ENCODE assay signal across 17 mouse cellular contexts in genomic region chr14:79294950-79295349, GRCm38 (mm10). TPM values are rescaled to one million over a fixed set of nuclear protein-coding genes. Genes with fewer than 3 reads are reported as not detected.
A peak's percentile ranks its signal among the peaks of the same experiment; 100 is the strongest.
DNase-seq lines count a peak whose midpoint lies in the region; ATAC-seq and TF ChIP-seq lines count a peak whose summit lies in the region.
"Had no signal": no experiment of that assay in that cellular context is flagged by ENCODE, and none has a peak within 500 bp of the region (broad histone marks: within the 10 kb centered on the region; RNA-seq: fewer than 3 reads in every experiment).

No protein-coding gene starts in this region.

- no peaks in the 10 kb centered on the region for H3K79me2 ChIP-seq in MEL (ENCODE audit: control insufficient read depth, insufficient read depth, low read length, poor library complexity)

- peaks cover 51% of the 10 kb centered on the region for H3K4me1 ChIP-seq in heart, embryonic 12.5 days (replicated peaks)
- H3K4me1 ChIP-seq in MEL (ENCODE audit: control insufficient read depth in 1 of 2, insufficient read depth in 2 of 2, low read length in 2 of 2) = peaks cover 14 to 41% of the 10 kb centered on the region in 2 experiments
- H3K4me1 ChIP-seq in erythroblast, embryonic 14.5 days (ENCODE audit: control insufficient read depth) = peaks cover 92% of the 10 kb centered on the region
- peaks cover 87% of the 10 kb centered on the region for H3K4me1 ChIP-seq in liver, embryonic 15.5 days (replicated peaks)

- H3K27me3 ChIP-seq in heart, embryonic 12.5 days (replicated peaks) = peaks cover 19% of the 10 kb centered on the region
- H3K27me3 ChIP-seq in MEL (ENCODE audit: control insufficient read depth in 1 of 2, insufficient read depth in 2 of 2, low read length in 2 of 2) = no peaks in the 10 kb centered on the region
- peaks cover 4% of the 10 kb centered on the region; the same call in 1 of the 2 replicates for H3K27me3 ChIP-seq in erythroblast, embryonic 14.5 days (ENCODE audit: control insufficient read depth)
- H3K27me3 ChIP-seq in liver, embryonic 15.5 days = no peaks in the 10 kb centered on the region
- H3K27me3 ChIP-seq: limb, embryonic 15.5 days had no signal

- peak; percentile 20 to 23; a peak in 1 of 4 replicates for TF ChIP-seq EP300 in MEL (IDR thresholded peaks at IDR 0.05; ENCODE audit: low read depth in 1 of 2, low read length in 2 of 2)

- no peaks in the 10 kb centered on the region for H3K9me3 ChIP-seq in heart, embryonic 12.5 days (replicated peaks)
- H3K9me3 ChIP-seq in MEL (replicated peaks; ENCODE audit: insufficient read depth, low read length) = no peaks in the 10 kb centered on the region
- H3K9me3 ChIP-seq in erythroblast, embryonic 14.5 days (ENCODE audit: control insufficient read depth, low read length) = no peaks in the 10 kb centered on the region
- no peaks in the 10 kb centered on the region for H3K9me3 ChIP-seq in liver, embryonic 15.5 days (replicated peaks)
- H3K9me3 ChIP-seq: limb, embryonic 15.5 days; neural tube, embryonic 12.5 days had no signal

- WGBS in heart, embryonic 12.5 days = 65% methylated on average over 5 of the region's 5 CpGs
- WGBS in liver, embryonic 15.5 days (ENCODE audit: insufficient replicate concordance) = 27% methylated on average over 5 of the region's 5 CpGs

- no peaks in the 10 kb centered on the region for H3K36me3 ChIP-seq in heart, embryonic 12.5 days
- H3K36me3 ChIP-seq in MEL (ENCODE audit: control insufficient read depth in 1 of 2, insufficient read depth in 2 of 2, low read length in 2 of 2) = peaks cover 0 to 28% of the 10 kb centered on the region in 2 experiments; a peak in 2 of 4 replicates
- peaks cover 99% of the 10 kb centered on the region for H3K36me3 ChIP-seq in erythroblast, embryonic 14.5 days (ENCODE audit: control insufficient read depth)
- peaks cover 73% of the 10 kb centered on the region for H3K36me3 ChIP-seq in liver, embryonic 15.5 days (replicated peaks)
- H3K36me3 ChIP-seq: limb, embryonic 15.5 days; neural tube, embryonic 12.5 days had no signal

- no peak overlapping the region for H3K4me2 ChIP-seq in heart, embryonic 12.5 days
- H3K4me2 ChIP-seq in liver, embryonic 15.5 days = peak overlapping the region; percentile 76
- H3K4me2 ChIP-seq: limb, embryonic 15.5 days; neural tube, embryonic 12.5 days had no signal

- peak; percentile 75; the same call in 1 of the 2 replicates for ATAC-seq in heart, embryonic 12.5 days (ENCODE audit: insufficient number of reproducible peaks, low FRiP score)
- peak; percentile 92 for ATAC-seq in liver, embryonic 15.5 days (ENCODE audit: insufficient read depth)
- ATAC-seq in cerebellum, adult (ENCODE audit: insufficient number of reproducible peaks, low FRiP score, low TSS enrichment) = no peak
- ATAC-seq: hindbrain, postnatal 0 days; midbrain, embryonic 16.5 days had no signal

- no peak overlapping the region for H3K4me3 ChIP-seq in heart, embryonic 12.5 days
- H3K4me3 ChIP-seq in MEL (ENCODE audit: control insufficient read depth in 1 of 2, insufficient read depth in 1 of 2, low read depth in 2 of 2, low read length in 2 of 2) = peak overlapping the region; percentile 26 to 47
- H3K4me3 ChIP-seq in erythroblast, embryonic 14.5 days (replicated peaks) = peak overlapping the region; percentile 74
- H3K4me3 ChIP-seq in liver, embryonic 15.5 days (replicated peaks) = peak overlapping the region; percentile 81
- H3K4me3 ChIP-seq: limb, embryonic 15.5 days; neural tube, embryonic 12.5 days had no signal

- TF ChIP-seq POLR2A in MEL (IDR thresholded peaks at IDR 0.05; ENCODE audit: control insufficient read depth in 1 of 2, insufficient read depth in 1 of 2, low read depth in 1 of 2, low read length in 2 of 2, poor library complexity in 1 of 2) = no peak

- no peak for DNase-seq in heart, postnatal 25 days (ENCODE audit: low spot score)
- peak; percentile 43 for DNase-seq in MEL (ENCODE audit: low read depth, low spot score)
- no peak for DNase-seq in cerebellum, adult 18-20 months
- DNase-seq in kidney, postnatal 10 days = no peak
- DNase-seq: cerebellum, postnatal 14 days; gastrocnemius, postnatal 10 days; heart, postnatal 36 days; right cerebral cortex, postnatal 4 days had no signal

- H3K9ac ChIP-seq in heart, embryonic 12.5 days = no peak overlapping the region
- H3K9ac ChIP-seq in MEL (ENCODE audit: control insufficient read depth, low read depth, low read length, poor library complexity, severe bottlenecking) = peak overlapping the region; percentile 19
- H3K9ac ChIP-seq in liver, embryonic 15.5 days = peak overlapping the region; percentile 55
- H3K9ac ChIP-seq: limb, embryonic 15.5 days; neural tube, embryonic 12.5 days had no signal

- intact Hi-C loops in heart, postnatal 25 days (cut with DNase I) = no loop called here

- H3K27ac ChIP-seq in heart, embryonic 12.5 days (ENCODE audit: poor library complexity, severe bottlenecking) = no peak overlapping the region
- H3K27ac ChIP-seq in MEL (ENCODE audit: control insufficient read depth, low read depth, low read length) = no peak overlapping the region
- peak overlapping the region; percentile 89 for H3K27ac ChIP-seq in liver, embryonic 15.5 days (replicated peaks)
- H3K27ac ChIP-seq: hindbrain, postnatal 0 days; kidney, postnatal 0 days; limb, embryonic 15.5 days; neural tube, embryonic 12.5 days had no signal

- TF ChIP-seq RAD21 in MEL (IDR thresholded peaks at IDR 0.05; ENCODE audit: low read depth, low read length) = no peak

- no peak for TF ChIP-seq CTCF in MEL (IDR thresholded peaks at IDR 0.05 in 2 of 3, conservative IDR thresholded peaks at IDR 0.05 in 1 of 3; ENCODE audit: control insufficient read depth in 1 of 3, insufficient read depth in 1 of 3, low read depth in 2 of 3, low read length in 3 of 3, poor library complexity in 1 of 3, severe bottlenecking in 1 of 3)

TF ChIP-seq in MEL, 35 proteins besides CTCF, POLR2A, EP300 and RAD21:
- TF ChIP-seq TBP (IDR thresholded peaks at IDR 0.05; ENCODE audit: low read depth, low read length) = no peak
- no peak for TF ChIP-seq POLR2AphosphoS5 (IDR thresholded peaks at IDR 0.05; ENCODE audit: borderline replicate concordance, low read depth, low read length)
- 0 out of 2 replicates have a peak, but pooled peaks have one; percentile 23 for TF ChIP-seq TAL1 (IDR thresholded peaks at IDR 0.05; ENCODE audit: low read length)
- no peak for TF ChIP-seq ELF1 (IDR thresholded peaks at IDR 0.05; ENCODE audit: low read depth, low read length)
- TF ChIP-seq TCF12 (IDR thresholded peaks at IDR 0.05; ENCODE audit: low read depth, low read length) = 0 out of 2 replicates have a peak, but pooled peaks have one; percentile 18
- TF ChIP-seq ETS1 (IDR thresholded peaks at IDR 0.05; ENCODE audit: low read depth, low read length) = 0 out of 2 replicates have a peak, but pooled peaks have one; percentile 10
- no peak for TF ChIP-seq CHD1 (IDR thresholded peaks at IDR 0.05; ENCODE audit: low read depth, low read length)

RNA-seq across cellular contexts. Expression of gene Rgcc, which starts 6.5 kb away (rescaled TPM):
- 9.3 and 11.6 TPM in 2 replicates for polyA plus RNA-seq in heart, embryonic 12.5 days (2016; fragmentation: Nextera tagmentation; extraction: Ambion mirVana)
- total RNA-seq in heart, postnatal 25 days (2021) = 10 to 100 TPM; 37.9 to 54.5 TPM
- total RNA-seq in MEL (2012; rRNA removed) = 0.85 and 1.2 TPM in 2 replicates
- polyA plus RNA-seq in MEL (2012; ENCODE audit: insufficient read depth in 1 of 2, insufficient read length in 2 of 2, low read depth in 1 of 2, low replicate concordance in 2 of 2, missing spikeins in 1 of 2) = 1 to 10 TPM in 1 of 2 experiments, not detected in 1; 1.8 TPM
- 77.8 and 94.4 TPM in 2 replicates for polyA plus RNA-seq in erythroblast, embryonic 14.5 days (2012)
- polyA plus RNA-seq in liver, embryonic 15.5 days (2015; fragmentation: Nextera tagmentation; extraction: Ambion mirVana) = 291 and 294 TPM in 2 replicates

RNA-seq across cellular contexts. Expression of gene Zfp957, which starts 47.8 kb away (rescaled TPM):
- polyA plus RNA-seq in heart, embryonic 12.5 days (2016; fragmentation: Nextera tagmentation; extraction: Ambion mirVana) = not detected in 2 replicates
- total RNA-seq in heart, postnatal 25 days (2021) = not detected
- total RNA-seq in MEL (2012; rRNA removed) = not detected in 2 replicates
- polyA plus RNA-seq in MEL (2012; ENCODE audit: insufficient read depth in 1 of 2, insufficient read length in 2 of 2, low read depth in 1 of 2, low replicate concordance in 2 of 2, missing spikeins in 1 of 2) = not detected
- 0.04 TPM in 1 of 2 replicates, not detected in the other for polyA plus RNA-seq in erythroblast, embryonic 14.5 days (2012)
- not detected in 2 replicates for polyA plus RNA-seq in liver, embryonic 15.5 days (2015; fragmentation: Nextera tagmentation; extraction: Ambion mirVana)
- total RNA-seq: gastrocnemius, postnatal 10 days; heart, postnatal 36 days; hindbrain, postnatal 0 days had no signal
- polyA plus RNA-seq: hindbrain, postnatal 0 days; kidney, postnatal 0 days; limb, embryonic 15.5 days; midbrain, embryonic 16.5 days; neural tube, embryonic 12.5 days had no signal
